Mouse (Mus musculus): ENCODE measurements at regions not wholly inside any gene's neighbourhood (a gene's known extent, or its start where the extent isn't known, plus 50 kb on each side); places are given as distances from the start of the nearest gene placed in this dataset.

DNA sequence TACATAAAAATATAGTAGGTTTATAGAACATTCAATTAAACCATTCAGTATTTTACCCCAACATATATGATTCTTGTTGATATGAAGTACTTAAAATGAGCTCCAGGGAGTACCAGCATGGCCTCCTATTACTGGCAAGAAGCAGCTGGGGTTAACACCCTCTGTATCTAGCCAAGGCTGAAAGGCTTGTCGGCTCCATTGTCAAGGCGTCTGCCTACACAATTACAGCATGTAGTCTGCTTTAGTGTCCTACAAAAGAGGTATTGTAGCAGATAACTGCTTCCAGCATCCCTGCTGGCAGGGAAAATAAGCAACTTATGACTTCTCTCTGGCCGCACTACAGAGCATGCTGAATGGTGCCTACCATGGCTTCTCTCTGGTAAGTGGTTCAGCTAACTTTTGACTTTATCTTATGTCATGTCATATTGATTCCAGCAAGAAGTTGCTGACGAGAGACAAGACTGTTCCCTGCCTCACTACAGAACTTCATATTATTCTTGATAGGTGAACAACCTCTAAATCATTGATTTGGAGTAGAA is 899.6 kb upstream of the Fam98a start:
- no peak overlapping the region for H3K4me3 ChIP-seq
- WGBS, result 22% methylated on average over 4 of the region's 4 CpGs
- H3K36me3 ChIP-seq, result no peaks in the 10 kb centered on the region
- peaks cover 5% of the 10 kb centered on the region; the same call in 1 of the 2 replicates for H3K4me1 ChIP-seq (replicated peaks)
- H3K9me3 ChIP-seq, result no peaks in the 10 kb centered on the region
- no peak overlapping the region for H3K27ac ChIP-seq
- H3K27me3 ChIP-seq (ENCODE audit: insufficient read depth, poor library complexity, severe bottlenecking), result peaks cover 64% of the 10 kb centered on the region
- peak; percentile 40 for DNase-seq (ENCODE audit: low spot score)

Measured in hindbrain, embryonic 10.5 days (tissue).